Mouse (Mus musculus): ENCODE data around the gene Poc1b.

Gene Poc1b

DNA sequence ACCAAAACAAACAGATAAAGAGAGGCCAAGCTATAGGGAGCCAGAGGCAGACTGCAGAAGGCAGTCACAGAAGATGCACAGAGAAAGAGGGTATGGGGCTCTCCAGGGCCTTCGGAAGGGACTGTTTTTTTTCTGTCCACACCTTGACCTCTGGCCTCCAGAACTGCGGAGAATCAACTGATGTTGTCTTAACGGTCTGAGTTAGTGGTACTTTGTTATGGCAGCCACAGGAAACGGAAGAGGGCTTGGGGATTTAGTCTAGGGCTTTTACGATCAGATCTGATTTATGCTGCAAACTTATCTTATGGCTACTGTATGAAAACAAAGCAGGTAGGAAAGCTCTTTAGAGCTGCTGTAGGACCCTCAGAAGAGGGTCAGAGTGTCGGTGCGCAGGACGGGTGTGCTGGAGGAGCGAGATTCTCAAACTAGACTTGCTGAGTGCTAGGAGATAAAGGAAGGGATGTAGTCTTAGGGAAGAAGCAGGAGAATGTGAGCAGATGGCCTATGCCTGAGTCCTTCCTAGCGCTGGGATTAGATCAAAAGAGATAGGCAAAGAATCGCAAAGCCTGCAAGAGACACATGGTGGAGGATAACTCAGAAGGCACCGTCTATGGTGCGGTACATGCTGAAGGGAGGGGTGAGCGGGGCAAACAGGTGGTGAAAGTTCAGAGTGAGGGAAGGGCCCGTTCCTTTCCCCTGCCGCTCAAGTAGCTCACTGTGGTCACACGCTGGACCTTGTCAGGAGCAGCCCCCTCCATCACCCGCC is 8.8 kb downstream of the Poc1b start:
- no peak for DNase-seq (ENCODE audit: low read depth, low spot score)

GRCm38 (mm10) chr10:99116237-99116632 is 9.4 kb downstream of the Poc1b start:
- no peak for DNase-seq (ENCODE audit: low read depth, low spot score)

GRCm38 (mm10) chr10:99116650-99117615 is 10.1 kb downstream of the Poc1b start:
- DNase-seq (ENCODE audit: low read depth, low spot score): no peak

- DNase-seq (ENCODE audit: low read depth, low spot score): no peak
Measured at GRCm38 (mm10) chr10:99117876-99118275, 11.0 kb downstream of the Poc1b start.

GRCm38 (mm10) chr10:99118697-99119096 is 11.9 kb downstream of the Poc1b start:
- DNase-seq (ENCODE audit: low read depth, low spot score): peak; percentile 62

- no peak for DNase-seq (ENCODE audit: low read depth, low spot score)
Measured at GRCm38 (mm10) chr10:99119471-99119870, 12.6 kb downstream of the Poc1b start.

- DNase-seq (ENCODE audit: low read depth, low spot score): no peak
Measured at GRCm38 (mm10) chr10:99126225-99126624, 19.4 kb downstream of the Poc1b start, which contains the start of gene Phxr2. Gene Phxr2, minus strand, starts transcription at chr10:99126325.

DNA sequence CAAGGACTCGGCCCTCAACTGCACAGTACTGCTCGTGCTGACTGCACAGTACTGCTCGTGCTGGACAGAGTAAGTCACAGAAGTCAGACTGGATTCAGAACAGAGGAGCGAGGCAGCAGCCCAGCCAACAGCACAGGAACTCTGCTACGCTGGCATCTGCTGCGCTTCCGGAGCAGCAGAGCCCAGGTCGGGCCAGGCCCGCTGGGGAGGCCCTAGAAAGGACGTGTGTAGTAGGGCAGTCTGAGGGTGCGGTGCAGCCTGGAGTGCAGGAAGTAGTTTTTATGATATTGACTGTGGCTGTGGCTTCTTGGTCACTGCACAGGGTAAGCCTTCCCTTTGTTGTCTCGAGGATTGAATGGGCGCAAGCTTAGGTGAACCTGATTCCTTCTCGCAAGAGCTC is 20.1 kb downstream of the Poc1b start:
- DNase-seq (ENCODE audit: low read depth, low spot score): no peak

- DNase-seq (ENCODE audit: low read depth, low spot score): no peak
Measured at GRCm38 (mm10) chr10:99127691-99128261, 20.9 kb downstream of the Poc1b start.

- DNase-seq (ENCODE audit: low read depth, low spot score): no peak
Measured at GRCm38 (mm10) chr10:99130611-99131010, 23.8 kb downstream of the Poc1b start.

GRCm38 (mm10) chr10:99131298-99131697 is 24.5 kb downstream of the Poc1b start:
- no peak for DNase-seq (ENCODE audit: low read depth, low spot score)

GRCm38 (mm10) chr10:99132189-99132588 is 25.4 kb downstream of the Poc1b start:
- DNase-seq (ENCODE audit: low read depth, low spot score): no peak

GRCm38 (mm10) chr10:99132595-99133272 is 25.9 kb downstream of the Poc1b start:
- DNase-seq (ENCODE audit: low read depth, low spot score): no peak

- DNase-seq (ENCODE audit: low read depth, low spot score): no peak
Measured at GRCm38 (mm10) chr10:99133321-99133875, 26.6 kb downstream of the Poc1b start.

- DNase-seq (ENCODE audit: low read depth, low spot score): no peak
Measured at GRCm38 (mm10) chr10:99136337-99136736, 29.5 kb downstream of the Poc1b start.

DNA sequence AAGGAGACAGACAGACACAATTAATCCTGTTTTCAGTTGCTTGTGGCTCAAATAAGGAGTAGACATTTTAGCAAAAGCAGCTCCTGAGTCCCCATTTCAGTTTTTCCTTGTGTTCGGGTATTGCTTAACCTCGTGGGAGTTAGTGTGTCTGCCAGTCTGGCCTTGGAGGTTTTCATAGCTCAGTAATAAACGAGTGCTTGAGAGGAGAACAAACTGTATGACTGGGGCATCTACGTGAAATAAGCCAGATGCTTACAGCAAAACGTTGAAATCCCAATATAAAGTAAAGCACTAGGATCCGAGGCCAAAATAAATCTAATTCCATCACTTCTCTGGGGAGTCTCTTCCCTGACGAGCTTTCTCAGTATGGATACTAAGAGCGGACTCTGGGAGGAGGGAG is 38.8 kb downstream of the Poc1b start:
- DNase-seq (ENCODE audit: low read depth, low spot score): no peak

DNA sequence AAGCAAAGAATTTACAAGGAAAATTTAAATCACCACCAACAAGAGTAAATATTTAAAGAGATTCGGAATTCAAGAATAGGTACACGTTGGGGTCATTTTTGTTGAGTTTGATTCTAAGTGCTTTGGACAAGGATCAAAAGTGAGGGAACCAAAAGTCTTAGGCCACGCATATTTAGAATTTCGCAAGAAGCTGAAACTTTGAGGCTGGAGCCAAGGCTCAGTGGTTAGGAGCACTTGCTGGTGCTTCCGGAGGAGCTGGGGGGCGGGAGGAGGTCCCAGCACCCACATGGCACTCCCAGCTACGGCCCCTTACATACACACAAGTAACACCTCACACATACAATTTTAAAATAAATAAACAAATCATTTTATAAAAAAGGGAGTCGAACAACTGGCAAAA is 39.8 kb downstream of the Poc1b start:
- no peak for DNase-seq (ENCODE audit: low read depth, low spot score)

- DNase-seq (ENCODE audit: low read depth, low spot score): no peak
Measured at GRCm38 (mm10) chr10:99150016-99150415, 43.2 kb downstream of the Poc1b start.

DNA sequence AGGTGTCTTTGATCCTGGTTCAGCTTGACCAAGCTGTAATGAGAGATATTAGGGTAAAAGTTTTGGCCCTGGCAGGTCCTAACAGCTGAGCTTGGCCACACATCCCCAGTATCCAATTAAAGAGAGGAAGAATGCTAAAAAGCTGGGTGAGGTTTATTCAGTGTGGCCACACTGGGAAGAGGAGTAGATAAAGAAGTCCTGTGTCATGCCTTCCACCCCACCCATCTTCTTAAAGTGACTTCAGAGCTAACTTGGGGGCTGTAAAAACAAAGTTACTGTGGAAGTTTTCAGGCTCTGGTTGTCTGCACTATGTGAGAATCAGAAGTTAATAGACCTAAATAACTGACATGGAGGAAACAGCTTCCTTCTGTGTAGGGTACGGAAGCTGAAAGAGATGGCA is 44.7 kb downstream of the Poc1b start:
- DNase-seq (ENCODE audit: low read depth, low spot score): no peak

- no peak for DNase-seq (ENCODE audit: low read depth, low spot score)
Measured at GRCm38 (mm10) chr10:99152063-99152462, 45.2 kb downstream of the Poc1b start.

GRCm38 (mm10) chr10:99154635-99155034 is 47.8 kb downstream of the Poc1b start:
- DNase-seq (ENCODE audit: low read depth, low spot score): no peak
